Mouse (Mus musculus) lung, postnatal 0 days (tissue): ENCODE data around the gene Dph3.

Experiments
- CTCF ChIP-seq: IDR thresholded peaks from 2 replicates; pipeline ENCODE4 v1.5.1; 2016; ENCODE audit warnings: antibody characterized with exemption, mild to moderate bottlenecking
- EP300 ChIP-seq: IDR thresholded peaks from 2 replicates; pipeline ENCODE4 v1.6.1; 2016; ENCODE audit warnings: antibody characterized with exemption, mild to moderate bottlenecking, control low read depth

GRCm38 (mm10) chr14:32037661-32038252 lies 47.8 kb downstream of the Dph3 start:
- TF ChIP-seq CTCF: no peak
- no peak for TF ChIP-seq EP300
